Mouse (Mus musculus) heart, adult 11 months (tissue): Measurements from ENCODE around the gene Plrg1.
A peak's percentile ranks its signal among the peaks of the same experiment; 100 is the strongest.

ENCODE experiments used
- DNase-seq: peaks from one replicate; pipeline ENCODE4 v3.0.0; 2022

Plrg1 gene

DNA sequence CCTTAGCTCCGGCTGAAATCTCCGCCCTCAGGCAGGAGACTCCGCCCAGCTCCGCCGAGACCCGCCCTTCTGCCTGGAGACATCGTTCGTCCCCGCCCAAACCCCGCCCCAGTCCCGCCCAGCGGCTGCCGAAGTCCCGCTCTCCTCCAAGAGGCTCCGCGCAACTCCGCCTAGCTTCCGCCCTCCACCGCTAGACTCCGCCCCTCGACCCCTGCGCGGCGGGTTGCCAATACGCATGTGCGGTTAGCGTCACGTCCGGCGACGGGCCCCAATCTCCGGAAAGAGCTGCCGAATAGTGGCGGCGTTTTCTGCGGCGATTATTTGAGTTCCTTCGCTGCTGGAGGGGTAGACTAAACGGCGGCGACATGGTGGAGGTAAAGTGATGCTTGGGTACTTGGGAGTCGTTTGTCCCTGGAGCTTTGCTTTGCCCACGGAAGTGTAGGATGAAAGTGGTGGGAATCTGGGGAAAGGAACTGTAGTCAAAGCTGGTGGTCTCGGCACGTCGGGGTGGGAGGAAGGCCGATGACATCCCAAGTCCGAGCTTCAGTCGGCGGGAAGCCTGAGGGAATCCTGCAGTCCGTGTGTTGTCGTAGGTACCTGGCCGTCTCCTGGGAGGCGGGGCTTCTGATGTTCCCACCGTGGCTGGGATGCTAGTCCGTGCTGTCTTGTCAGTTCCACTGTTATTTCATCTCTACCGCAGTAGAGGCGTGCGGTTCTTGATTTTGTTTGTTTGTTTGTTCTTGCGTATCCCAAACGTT is at the start of gene Plrg1:
Plrg1 (plus strand) TSS at position 242 of the 758 bp plus-strand sequence.
- peak; percentile 100 for DNase-seq

DNA sequence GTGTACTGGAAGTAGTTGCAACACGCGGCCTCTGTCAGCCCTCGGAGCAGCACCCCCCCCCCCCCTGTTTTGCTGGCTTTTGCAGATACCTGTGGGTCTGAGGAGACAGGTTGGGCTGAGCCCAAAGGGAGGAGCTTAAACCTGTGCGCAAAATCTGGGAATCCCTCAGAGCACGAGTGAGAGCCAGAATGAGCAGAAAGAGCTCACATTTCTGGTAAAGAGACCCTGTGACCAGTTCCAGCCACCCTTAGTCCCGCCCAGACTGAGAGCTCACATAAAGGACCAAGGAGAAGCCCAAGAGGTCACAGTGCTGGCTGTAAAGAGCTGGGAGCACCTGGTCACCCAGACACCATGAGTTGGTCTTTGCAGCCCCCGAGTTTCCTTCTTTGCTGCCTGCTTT is 47.8 kb upstream of the Plrg1 start, which contains the start of gene Fgg:
Fgg (plus strand) TSS at position 168 of the 400 bp plus-strand sequence.
- peak; percentile 67 for DNase-seq

DNA sequence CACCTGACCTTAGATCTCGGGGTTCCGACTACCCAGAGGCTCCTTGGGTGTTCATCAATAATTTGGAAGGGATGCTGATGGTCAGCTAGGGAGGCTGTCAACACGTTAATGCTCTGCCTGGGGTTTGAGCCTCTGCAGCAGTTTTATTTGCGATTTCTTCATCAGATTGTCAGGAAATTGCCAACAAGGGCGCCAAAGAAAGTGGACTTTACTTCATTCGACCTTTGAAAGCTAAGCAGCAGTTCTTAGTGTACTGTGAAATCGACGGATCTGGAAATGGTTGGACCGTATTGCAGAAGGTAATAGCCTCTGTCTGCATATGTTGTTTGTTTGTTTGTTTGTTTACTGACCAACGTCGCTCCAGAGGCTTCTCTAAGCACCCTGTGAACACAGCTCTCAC is 45.0 kb upstream of the Plrg1 start:
- DNase-seq = no peak

DNA sequence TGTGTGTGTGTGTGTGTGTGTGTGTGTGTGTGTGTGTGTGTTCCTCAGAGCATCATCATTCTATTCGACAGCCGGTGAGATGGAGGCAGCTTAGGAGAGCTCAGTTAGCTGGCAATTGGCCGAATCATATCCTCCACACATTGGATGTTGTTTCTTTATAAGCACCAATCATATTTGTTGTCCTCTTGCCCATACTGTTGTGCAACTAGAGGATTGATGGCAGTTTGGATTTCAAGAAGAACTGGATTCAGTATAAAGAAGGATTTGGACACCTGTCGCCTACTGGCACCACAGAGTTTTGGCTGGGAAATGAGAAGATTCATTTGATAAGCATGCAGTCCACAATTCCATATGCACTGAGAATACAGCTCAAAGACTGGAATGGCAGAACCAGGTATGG is 44.2 kb upstream of the Plrg1 start:
- DNase-seq = peak; percentile 3

DNA sequence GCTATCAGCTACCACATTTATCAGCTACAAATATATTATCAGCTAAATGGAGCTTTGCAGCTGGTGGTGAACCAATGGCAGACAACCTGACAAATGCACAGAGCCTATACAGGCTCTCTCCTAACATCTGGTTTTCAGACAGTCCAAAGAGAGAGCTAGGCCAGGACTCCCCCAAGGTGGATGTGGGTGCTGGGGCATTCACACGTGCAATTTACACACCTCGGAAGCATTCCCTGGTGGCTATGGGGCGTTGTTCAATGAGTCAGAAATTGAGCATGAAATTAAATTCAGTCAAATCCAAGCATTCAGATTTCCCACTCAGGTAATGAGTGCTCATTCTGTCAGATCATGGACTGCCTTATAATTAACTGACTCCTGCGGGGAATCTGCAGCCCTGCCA is 43.8 kb upstream of the Plrg1 start:
- DNase-seq = peak; percentile 71

DNA sequence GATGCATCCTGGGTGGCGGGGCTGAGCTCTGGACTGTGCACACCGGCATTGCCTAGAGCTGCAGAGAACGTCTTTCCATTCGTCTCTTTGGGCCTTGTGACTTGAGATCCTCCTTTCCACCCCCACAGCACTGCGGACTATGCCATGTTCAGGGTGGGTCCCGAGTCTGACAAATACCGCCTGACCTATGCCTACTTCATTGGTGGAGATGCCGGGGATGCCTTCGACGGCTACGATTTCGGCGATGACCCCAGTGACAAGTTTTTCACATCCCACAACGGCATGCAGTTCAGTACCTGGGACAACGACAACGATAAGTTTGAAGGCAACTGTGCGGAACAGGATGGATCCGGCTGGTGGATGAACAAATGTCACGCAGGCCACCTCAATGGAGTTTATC is 42.7 kb upstream of the Plrg1 start:
- DNase-seq = peak; percentile 87

DNA sequence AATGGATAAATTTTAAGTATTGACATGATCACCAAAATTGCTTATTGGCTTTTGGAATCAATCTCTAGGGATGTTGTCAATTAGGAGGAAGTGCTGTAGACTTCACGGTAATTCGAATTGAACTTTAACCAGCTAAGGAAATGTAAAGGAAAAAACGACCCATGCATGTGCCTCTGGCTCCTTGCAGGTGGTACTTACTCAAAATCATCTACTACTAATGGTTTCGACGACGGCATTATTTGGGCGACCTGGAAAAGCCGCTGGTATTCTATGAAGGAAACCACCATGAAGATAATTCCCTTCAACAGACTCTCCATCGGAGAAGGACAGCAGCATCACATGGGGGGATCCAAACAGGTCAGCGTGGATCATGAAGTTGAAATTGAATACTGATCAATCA is 41.4 kb upstream of the Plrg1 start:
- DNase-seq = peak; percentile 80

DNA sequence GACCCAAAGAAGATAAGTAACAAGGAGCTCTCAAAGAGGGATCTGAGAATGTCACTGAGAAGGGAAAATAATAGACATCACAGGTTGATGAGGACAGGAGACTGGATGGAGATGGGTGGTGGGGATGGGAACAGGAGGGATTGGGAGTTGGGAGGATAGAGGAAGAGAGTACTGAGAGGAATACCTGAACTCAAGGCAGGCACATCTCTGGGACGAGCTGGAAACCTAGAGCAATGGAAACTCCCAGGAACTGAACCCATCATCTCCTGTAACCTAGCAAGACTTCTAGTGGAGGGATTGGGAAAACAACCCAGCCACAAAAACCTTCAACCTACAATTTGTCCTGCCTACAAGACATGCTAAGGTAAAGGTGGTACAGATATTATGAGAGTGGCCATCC is 39.1 kb upstream of the Plrg1 start:
- peak; percentile 33 for DNase-seq

DNA sequence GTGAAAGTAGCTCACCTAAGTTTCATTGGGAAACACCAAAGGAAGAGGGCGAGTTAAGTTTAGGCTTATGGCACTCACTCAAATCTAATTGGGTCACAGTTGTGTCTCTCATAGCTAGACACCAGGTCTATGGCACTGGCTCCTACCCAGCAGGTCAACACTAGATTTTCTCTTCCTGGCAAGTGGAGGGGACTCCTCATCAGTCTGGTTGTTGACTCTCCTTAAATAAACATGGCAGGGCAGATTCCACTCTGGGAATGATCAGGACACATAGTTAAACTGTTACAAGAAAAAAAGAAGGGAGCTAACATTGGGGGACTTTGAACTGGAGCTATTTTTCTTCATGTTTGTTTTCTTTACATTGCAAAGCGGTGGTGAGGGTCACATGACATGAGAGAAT is 34.9 kb upstream of the Plrg1 start:
- no peak for DNase-seq

DNA sequence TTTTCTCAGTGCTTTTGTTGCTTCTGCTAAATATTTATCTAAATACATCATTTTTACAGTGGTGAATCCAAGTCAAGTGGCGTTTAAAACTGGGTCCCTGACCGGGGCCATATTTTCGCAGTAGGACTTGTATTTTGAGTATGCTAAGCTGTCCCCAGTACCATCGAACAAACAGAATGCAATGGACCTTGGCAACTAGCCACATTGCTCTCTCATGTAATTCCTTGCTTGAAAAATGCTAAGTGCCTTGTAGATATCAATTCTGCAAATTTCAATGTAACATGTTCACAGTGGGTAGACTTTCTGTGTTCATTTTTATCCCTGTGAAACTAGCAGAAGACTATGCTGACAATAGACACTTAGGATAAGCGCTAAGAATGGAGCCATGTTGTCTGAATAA is 34.1 kb upstream of the Plrg1 start:
- peak; percentile 51 for DNase-seq

DNA sequence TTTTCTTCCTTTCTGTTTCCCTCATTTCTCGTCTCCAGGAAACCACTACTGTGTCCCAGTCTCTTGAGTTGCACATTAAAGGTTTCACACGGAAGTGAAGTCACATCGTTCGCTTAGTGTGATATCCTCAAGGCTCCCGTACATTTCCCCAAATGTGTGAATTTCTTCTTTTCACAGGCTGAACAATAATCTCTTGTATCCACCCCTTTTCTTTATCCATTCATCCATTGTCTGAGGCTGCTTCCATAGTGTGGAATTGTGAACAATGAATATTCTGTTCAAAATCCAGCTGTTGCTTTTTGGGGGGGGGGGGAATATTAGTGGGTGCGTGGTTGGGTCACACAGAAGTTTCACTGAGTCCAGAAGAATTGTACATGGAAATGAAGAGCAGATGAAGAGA is 30.3 kb upstream of the Plrg1 start:
- DNase-seq = peak; percentile 9

DNA sequence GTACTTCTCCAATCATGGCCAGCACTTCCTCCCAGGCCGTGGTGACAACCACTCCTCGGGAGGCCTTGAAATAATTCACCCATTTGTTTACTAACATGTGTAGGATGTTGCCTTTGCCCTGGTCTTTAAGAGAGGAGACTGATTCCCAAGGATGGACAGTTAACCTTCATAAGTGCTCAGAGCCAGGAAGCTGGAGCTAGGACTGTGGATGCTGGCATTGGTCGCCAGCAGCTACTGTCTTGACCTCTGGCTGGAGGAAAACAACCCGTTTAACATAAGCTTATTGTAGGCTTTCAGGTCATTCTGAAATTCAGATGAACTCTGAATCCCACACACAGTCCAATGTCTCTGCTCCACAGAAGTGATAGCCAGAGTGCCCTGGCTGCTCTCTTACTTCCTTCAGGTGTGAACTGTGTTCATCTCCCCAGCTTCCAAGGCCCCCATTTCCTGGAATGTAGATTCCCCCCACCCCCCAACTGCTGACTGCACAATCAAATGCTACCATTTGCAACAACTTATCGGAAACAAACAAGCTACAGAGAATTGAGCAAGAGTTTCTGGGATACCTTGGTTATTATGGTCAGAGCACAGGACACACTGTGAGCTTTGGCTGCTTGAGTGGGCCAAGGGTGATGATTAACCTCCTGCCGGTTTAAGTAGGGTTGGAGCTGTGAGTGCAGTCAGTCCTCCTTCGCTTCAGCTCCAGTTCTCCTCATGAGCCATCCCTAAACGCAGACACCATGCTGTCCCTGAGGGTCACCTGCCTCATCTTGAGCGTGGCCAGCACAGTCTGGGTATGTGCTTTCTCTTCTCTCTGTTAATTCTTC is 29.6 kb upstream of the Plrg1 start, which contains the start of gene Fga:
Fga (plus strand) TSS at position 602 of the 827 bp plus-strand sequence.
- DNase-seq = peak; percentile 68

DNA sequence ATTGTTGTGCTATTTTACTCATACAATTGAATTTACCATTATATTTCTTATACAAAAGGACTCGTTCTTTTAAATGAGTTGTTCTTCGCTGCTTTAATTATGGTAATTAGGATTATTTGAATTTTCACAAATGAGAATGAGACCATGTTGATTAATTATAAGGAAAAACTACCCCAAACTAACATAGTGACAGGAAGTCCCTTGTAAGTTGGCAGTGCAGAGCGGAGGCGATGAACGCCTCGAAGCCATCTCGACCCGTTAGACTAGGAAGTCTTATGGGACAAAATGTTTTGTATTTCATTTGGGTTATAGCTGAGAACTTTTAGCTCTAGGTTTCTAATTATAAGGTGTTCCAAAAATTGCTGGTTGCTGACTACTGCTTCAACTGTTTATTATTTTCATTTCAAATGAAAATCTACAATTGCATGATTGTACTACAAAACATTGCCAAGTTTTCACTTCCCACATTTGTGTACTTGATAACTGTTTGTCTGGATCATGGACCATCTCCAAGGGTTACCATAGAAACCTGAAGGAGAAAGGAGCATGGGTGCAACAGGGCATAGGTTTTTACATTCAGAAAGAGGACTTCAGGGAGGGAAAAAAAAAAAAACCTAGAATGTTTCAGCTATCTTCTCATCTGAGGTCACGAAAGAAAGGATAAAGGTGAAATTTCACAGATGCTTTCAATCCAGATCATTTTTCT is 27.6 kb upstream of the Plrg1 start:
- DNase-seq = peak; percentile 24

DNA sequence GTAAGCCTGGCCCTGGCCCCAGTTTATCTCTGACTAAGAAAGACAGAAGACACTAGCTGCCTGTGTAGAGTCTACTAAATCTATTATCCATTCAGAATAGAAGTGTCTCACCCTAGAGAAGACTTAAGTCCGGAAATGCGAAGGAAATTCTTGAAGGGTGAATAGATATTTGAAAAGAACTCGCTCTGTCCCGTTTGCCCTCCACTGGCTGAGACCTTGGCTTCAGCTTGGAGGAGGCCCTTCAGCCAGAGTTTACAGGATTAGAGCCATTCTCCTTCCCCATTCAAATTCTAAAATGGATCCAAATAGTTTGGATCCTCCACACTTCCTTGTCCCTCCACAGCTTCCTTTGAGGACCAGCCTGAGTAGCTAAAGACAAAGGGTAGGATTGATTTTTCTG is 25.0 kb upstream of the Plrg1 start:
- peak; percentile 44 for DNase-seq

DNA sequence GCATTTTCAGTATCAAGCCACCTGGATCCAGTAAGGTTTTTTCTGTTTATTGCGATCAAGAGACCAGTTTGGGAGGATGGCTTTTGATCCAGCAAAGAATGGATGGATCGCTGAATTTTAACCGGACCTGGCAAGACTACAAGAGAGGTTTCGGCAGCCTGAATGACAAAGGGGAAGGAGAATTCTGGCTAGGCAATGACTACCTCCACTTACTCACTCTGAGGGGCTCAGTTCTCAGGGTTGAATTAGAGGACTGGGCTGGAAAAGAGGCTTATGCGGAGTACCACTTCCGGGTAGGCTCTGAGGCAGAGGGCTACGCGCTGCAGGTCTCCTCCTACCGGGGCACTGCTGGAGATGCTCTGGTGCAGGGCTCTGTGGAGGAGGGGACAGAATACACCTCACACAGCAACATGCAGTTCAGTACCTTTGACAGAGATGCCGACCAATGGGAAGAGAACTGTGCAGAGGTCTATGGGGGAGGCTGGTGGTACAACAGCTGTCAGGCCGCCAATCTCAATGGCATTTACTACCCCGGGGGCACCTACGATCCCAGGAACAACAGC is 22.5 kb upstream of the Plrg1 start:
- DNase-seq = peak; percentile 22

DNA sequence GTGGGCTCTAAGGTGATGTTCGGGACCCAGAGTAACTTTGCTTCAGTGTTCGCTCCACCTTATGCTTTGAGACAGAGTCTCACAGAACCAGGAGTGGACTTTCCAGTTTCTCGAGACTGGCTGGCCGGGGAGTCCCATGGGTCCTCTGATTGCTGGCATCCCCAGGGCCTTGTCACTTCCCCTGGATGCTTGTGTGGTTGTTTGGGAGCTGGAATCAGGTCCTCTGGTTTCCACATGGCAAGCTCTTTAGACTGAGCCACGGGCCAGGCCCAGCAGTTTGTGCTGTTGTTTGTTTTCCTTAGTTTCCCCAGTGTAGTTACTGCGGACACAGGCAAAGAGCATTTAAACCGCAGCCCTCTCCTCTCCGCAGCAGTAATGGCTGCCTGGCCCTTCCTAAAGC is 21.5 kb upstream of the Plrg1 start:
- DNase-seq = peak; percentile 82

DNA sequence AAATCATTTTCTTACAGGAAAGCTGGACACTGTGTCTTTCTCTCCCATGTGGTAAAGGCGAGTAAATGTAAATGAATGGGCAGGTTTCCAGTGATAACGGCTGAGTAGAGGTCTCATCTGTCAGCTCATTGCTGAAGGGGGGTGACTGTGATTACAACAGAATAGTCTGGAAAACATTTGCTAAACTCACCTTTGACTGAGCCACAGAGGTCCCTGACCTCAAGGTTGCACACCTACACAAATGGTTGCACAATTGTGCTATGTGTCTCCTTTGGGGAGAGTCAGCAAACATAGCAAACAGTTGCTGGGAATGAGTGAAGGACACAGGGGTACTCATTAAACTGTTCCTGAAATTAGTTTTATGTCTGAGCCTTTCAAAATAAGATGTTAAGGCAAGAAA is 16.5 kb upstream of the Plrg1 start:
- DNase-seq = peak; percentile 30

DNA sequence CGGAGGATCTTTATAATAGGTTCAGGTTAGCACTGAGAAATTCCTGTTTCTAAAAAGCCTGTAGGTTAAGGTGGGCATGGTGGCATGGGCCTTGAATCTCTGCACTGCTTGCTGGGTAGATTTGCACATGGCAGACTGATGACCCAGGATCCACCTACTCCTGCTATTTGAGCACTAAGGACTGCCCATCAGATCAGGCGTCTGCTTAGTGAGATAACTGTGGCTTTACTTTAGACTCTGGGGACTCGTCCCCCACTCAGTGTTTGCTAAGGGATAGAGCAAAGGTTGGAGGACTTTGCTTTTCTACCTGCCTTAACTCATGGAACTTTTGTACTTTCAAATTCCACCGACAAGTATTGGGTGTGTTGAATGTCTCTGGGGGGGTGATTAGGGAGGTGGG is 15.7 kb upstream of the Plrg1 start:
- DNase-seq = peak; percentile 75

DNA sequence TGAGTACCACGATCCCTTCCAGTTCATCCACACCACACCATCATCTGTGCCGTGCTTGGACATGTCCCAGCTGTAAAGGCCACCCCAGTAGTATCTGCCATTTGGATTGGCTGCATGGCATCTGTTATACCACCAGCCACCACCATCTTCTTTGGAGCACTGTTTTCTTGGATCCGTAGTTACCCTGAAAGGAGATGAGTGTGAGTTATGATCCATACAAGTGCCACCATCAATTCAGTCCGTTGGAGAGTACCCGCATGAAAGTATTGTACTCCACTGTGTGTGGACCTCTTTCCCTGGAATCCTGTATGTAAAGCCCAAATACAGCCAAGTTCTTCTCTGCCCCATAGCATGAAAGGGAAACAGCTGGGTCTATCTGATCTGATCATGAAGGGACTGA is 12.9 kb upstream of the Plrg1 start:
- peak; percentile 76 for DNase-seq

DNA sequence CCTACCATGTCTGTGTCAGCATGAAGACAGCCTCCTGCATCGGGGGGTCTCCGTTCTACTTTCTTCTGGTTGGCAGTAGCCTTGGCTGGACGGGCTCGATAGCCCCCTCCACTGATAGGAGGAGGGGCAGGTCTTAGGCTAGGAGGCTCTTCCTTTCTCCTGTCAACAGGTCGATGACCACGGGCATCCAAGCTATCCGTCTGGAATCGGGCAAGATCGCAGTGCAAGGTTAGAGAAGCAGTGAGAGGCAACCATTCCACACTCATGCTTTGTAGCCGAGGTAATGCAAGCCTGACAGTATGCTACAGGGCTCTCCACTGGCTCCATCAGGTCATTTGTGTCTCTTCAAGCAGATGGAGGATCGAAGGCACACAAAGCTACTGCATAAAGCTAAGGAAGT is 8.7 kb upstream of the Plrg1 start:
- DNase-seq = peak; percentile 65

DNA sequence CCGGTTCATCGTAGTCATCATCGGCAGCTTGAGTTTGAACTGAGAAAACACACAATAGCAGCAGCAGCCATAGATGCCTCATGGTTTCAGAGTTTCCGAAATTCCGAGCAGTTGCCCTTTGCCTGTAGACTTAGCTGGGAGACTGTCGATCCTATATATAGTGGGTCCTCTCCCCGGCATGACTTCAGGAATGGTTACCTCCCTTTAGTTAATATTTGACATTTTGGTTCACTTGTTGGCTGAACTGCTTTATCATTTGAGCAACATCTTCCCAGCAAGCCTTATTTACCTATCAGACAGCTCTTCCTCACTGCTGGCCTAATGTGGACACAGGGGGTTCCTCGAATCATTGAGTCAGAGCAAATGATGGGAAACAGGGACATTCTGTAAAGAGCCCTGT is 5.6 kb upstream of the Plrg1 start, which contains the start of gene Fgb:
Fgb (minus strand) TSS at position 184 of the 400 bp plus-strand sequence.
- DNase-seq = peak; percentile 74

DNA sequence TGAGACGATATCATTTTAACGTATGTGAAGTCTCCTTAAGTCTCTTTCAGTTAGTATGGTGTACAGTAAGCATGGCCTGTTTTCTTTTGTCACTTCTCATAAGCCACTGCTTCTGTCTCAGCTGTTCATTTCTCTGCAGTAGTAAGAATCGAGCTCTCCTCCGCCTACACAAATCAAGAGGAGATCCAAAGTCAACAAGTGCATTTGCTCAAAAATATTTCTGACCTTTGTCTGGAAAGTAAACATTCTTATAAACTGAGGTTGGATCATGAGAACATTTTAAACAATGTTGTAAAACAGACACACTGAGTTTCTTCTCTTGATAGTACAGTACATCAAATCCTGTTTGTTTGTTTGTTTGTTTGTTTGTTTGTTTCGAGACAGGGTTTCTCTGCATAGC is 4.7 kb upstream of the Plrg1 start:
- DNase-seq = no peak

DNA sequence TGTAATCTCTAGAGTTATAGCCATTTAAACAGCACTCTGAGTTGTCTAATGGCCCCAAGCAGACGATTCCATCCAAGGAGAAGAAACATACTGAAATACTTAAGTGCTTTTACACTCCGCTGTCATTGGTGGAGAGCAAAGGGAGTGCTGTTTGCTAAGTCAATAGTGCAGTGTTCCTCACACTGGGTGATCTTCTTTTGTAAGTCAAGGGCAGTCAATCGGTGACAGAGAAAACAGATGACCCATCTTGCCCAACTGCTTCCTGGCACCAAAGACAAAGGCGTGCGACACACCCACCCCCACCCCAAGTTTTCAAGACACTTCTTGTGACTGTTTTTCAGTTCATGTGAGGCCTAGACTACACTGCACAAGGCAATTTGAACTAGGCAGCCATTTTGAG is 3.2 kb upstream of the Plrg1 start:
- no peak for DNase-seq
